Mouse (Mus musculus): Measurements from ENCODE around the gene Aldh1b1.

Gene Aldh1b1

GRCm38 (mm10) chr4:45826275-45827040, 27.6 kb downstream of the Aldh1b1 start, which contains the start of gene Igfbpl1:
Gene Igfbpl1, minus strand, starts transcription at chr4:45826923.
- no peak for DNase-seq (ENCODE audit: low spot score)

- no peak for DNase-seq (ENCODE audit: low spot score)
These were observed 31.3 kb downstream of the Aldh1b1 start for GRCm38 (mm10) chr4:45829907-45830759.

- no peak for DNase-seq (ENCODE audit: low spot score)
These were observed 33.2 kb downstream of the Aldh1b1 start for GRCm38 (mm10) chr4:45831996-45832395.

- no peak for DNase-seq (ENCODE audit: low spot score)
These were observed 34.6 kb downstream of the Aldh1b1 start for GRCm38 (mm10) chr4:45833461-45833860.

GRCm38 (mm10) chr4:45844355-45844754, 45.5 kb downstream of the Aldh1b1 start:
- no peak for DNase-seq (ENCODE audit: low spot score)

GRCm38 (mm10) chr4:45846263-45846662, 47.4 kb downstream of the Aldh1b1 start:
- DNase-seq (ENCODE audit: low spot score), result no peak

- no peak for DNase-seq (ENCODE audit: low spot score)
These were observed 49.4 kb downstream of the Aldh1b1 start, which contains the start of gene Stra6l for GRCm38 (mm10) chr4:45848109-45848824. Gene Stra6l, plus strand, starts transcription at chr4:45848664.

GRCm38 (mm10) chr4:45848825-45849156, 50.0 kb downstream of the Aldh1b1 start:
- no peak for DNase-seq (ENCODE audit: low spot score)

- no peak for DNase-seq (ENCODE audit: low spot score)
These were observed 50.6 kb downstream of the Aldh1b1 start for GRCm38 (mm10) chr4:45849419-45849818.

- DNase-seq (ENCODE audit: low spot score), result no peak
These were observed 52.8 kb downstream of the Aldh1b1 start for GRCm38 (mm10) chr4:45851640-45852051.

GRCm38 (mm10) chr4:45853496-45854246, 54.8 kb downstream of the Aldh1b1 start:
- DNase-seq (ENCODE audit: low spot score), result no peak
